Mouse (Mus musculus) retina, postnatal 1 day (tissue): ENCODE measurements around the gene Patj.
A peak's percentile ranks its signal among the peaks of the same experiment; 100 is the strongest.

Experiments used
- DNase-seq: peaks from one replicate; pipeline ENCODE4 v3.0.0-alpha.2; 2012

Gene Patj

DNA sequence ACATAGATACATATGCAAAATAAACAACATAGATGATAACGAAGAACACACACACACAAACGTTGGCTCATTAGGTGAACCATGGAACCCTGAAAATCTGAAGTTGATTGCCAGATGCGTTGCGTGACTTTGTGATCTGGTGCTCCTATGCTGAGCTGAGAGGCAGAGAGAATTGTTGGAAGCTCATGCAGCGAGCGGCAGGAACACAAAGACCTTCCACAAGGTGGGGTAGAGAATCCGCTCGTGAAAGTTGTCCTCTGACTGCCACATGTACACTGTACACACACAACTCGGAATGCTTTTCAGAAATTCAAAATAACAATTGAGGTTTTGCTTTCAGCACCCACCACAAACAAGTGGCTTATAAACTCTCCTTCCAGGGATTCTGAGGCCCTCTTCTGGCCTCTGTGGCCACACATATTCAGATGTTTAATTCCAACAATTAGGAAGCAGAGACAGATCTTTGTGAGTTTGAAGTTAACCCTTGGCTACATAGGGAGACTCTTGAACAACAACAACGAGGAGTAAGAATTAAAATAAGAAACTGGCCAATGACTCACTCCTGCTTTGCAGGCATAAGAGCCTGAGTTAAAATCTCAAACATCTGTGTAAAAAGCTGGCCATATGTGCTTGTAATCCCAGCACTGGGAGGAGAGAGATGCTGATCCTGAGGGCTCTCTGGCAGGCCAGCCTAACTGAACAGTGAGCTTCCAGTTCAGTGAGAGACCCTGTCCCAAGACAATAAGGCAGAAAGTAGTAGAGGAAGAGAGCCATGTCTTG is 116.6 kb downstream of the Patj start:
- no peak for DNase-seq

DNA sequence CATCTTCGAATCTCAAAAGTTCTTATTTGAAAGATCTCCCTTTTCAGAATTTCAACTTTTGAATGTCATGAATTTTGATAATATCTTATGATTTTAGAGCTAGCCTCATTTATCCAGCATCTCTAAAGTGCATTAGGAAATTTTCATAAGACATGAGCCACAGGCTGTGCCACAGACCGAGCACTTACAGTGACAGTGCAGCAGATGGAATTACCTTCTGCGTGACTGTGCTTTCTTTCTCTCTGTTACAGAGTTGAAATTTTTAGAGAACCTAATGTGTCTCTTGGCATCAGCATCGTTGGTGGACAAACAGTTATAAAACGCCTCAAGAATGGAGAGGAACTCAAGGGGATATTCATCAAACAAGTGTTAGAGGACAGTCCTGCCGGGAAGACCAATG is 124.9 kb downstream of the Patj start:
- no peak for DNase-seq

- DNase-seq: no peak
Observed at GRCm38 (mm10) chr4:98524525-98524924, 128.9 kb downstream of the Patj start.

- DNase-seq: no peak
Observed at GRCm38 (mm10) chr4:98535446-98535845, 139.9 kb downstream of the Patj start.

DNA sequence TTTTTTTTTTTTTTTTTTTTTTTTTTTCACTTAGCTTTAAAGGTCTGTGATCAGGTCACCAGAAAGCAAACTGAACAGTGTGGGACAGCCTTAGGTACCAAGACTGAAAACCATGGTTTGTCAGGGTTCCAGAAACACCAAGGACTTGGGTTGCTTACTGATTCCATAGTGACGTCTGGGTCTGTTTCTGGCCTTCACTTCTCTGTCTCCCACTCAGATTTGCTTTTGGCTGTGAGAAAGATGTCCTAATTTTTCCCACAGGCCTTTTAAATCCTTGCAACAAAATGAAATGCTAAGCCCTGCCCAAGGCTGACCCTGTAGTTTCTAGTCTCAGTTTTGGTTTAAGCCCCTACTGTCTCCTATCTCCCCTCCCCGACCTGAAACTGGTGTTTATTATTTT is 146.0 kb downstream of the Patj start:
- no peak for DNase-seq

- DNase-seq: no peak
Observed at GRCm38 (mm10) chr4:98543001-98543400, 147.4 kb downstream of the Patj start.

DNA sequence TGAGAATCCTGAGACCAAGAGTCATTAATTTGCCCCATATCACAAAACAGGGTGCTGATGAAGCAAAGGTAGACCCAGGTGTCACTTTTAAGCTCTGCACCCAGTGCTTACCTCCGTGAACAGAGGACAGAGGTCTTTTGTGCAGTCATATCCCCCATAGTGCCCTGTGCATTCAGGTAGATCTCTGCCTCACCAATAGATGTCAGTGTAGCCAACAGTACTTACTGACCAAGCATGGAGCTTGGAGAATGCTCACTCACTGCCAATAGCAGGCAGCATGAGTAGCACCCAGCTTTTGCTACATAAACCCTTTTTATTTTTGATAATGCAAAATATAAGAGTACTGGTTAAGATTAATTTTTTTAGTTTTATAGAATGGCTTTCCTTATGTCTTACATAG is 149.8 kb downstream of the Patj start:
- DNase-seq: peak; percentile 35

- no peak for DNase-seq
Observed at GRCm38 (mm10) chr4:98546456-98547176, 151.0 kb downstream of the Patj start.

DNA sequence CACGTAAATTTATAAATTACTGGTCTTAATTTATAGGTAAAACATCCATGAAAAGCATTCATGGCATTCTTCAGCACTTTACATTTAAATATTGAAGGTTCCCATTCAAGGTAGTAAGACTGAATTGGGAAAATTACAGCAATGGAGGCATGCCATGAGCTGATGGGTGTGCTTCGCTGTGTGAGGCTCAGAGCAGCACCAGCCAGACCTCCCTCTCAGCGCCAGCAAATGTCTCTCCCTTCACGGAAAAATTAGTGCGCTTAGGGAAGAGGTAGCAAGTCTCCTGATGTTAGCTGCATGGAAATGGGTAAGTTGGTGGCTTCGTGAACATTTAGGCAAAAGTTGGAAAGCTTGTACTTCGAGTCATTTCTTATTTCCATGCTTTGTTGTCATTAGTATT is 153.9 kb downstream of the Patj start:
- no peak for DNase-seq

GRCm38 (mm10) chr4:98550116-98550515 is 154.5 kb downstream of the Patj start:
- DNase-seq: no peak

GRCm38 (mm10) chr4:98555666-98556065 is 160.1 kb downstream of the Patj start:
- DNase-seq: no peak

DNA sequence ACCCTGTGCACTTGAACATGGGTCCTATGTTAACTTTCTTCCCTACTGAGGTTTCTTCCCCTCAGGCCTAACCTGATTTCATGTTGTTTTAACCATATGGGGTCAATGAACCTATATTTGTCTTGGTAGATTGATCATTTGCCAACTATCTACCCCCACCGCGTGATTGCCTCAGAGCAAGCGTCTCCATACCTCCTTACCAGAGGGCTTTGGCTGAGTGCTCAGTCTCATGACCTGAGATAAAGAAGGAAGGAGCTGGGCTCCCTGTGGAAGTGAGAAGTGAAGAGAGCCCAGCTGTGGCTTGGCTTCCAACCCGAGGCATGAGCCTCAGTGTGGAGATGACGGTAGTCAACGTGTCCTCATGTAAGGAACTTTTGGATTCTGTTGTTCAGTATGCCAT is 160.9 kb downstream of the Patj start:
- no peak for DNase-seq

DNA sequence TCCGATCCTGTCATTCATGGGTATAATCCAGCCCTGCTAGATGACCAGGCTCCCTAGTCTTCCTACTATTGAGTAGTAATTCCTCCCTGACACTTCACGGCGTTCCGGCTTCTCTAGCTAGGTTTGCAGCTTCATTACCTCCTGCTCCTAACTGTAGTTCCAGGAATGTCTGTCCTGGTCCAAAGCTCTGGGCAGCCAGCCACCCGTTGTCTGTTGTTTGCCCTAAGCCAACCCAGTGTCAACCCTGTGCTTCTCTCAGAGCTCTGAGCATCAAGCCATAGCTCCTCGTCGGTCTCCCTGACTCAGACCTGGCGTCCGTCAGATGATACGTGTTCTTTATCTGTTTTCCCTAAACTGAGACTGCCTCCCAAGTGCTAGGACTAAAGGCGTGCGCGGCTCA is 161.6 kb downstream of the Patj start:
- no peak for DNase-seq

DNA sequence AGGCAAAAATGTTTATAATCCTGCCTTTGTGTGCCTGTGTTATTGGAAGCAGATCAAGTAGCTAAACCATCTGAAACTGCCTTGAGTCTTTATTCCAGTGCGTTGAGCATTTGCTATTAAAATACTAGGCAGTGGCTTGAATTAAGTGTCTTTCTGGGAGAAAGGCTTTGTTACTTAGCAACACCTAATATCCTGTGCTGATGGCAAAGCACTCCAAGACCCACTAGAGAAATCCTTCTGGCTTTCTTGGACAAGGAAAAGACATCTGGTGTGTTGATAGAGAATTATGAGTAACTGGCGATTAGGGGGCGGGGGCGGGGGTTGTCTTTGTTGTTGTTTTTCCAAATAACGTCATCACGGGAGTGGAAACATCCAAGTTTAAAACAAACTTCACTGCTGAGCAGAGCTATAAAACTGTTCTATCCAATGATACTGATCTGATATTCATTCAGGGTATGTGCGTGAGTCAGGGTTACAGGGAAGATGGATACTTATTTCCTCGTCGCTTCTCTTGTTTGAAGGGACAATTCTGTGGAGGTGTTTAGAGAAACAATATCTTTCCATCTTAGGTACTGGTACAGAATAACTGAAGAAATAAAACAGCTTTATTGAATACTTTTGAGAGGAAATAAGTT is 164.7 kb downstream of the Patj start:
- DNase-seq: peak; percentile 77

- no peak for DNase-seq
Observed at GRCm38 (mm10) chr4:98563082-98563481, 167.5 kb downstream of the Patj start.

- DNase-seq: no peak
Observed at GRCm38 (mm10) chr4:98563506-98564195, 168.1 kb downstream of the Patj start.

- DNase-seq: no peak
Observed at GRCm38 (mm10) chr4:98564196-98564865, 168.7 kb downstream of the Patj start.

DNA sequence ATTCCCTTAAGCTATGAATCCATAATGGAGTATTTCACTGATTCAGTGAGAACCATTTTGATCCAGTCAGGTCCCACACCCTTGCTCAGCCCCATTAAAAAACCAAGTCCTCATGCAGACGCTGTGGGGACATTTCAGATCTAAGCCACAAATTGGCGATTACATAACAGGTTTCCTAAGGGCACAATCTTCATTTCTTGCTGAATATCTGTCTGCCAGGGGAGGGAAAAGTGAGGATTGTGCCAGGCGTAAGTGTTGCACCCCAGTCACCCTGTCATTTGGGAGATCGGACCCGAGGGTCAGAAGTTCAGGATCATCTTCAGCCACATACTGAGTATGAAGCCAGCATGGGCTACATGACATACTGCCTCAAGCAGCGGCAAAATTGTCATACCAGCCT is 171.2 kb downstream of the Patj start:
- DNase-seq: no peak

- no peak for DNase-seq
Observed at GRCm38 (mm10) chr4:98567457-98567856, 171.9 kb downstream of the Patj start.

DNA sequence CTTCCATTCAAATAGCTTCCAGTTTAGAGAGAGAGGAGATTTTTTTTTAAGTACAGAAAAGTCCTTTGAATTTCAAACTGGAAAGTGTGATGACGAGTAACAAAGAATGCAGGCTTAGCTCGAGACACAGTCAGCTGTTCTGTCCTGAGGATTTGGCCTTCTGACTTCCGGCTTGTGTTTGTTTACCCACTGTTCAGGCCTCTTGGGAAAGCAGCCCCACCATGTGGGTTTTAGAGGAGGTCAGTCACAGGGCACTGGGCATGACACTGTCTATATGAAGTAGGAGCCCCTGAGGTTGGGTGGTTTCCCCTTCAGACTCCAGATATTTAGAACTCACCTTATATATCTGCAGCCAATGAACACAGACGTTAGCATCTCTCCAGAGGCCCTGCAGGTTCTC is 174.3 kb downstream of the Patj start:
- DNase-seq: no peak

GRCm38 (mm10) chr4:98577275-98577674 is 181.7 kb downstream of the Patj start:
- no peak for DNase-seq

GRCm38 (mm10) chr4:98577957-98578541 is 182.5 kb downstream of the Patj start:
- DNase-seq: peak; percentile 54
